Mouse (Mus musculus) lung, adult 2 months (tissue): ENCODE measurements around the gene Gins3. TPM values are rescaled to one million over a fixed set of nuclear protein-coding genes. Genes with fewer than 3 reads are reported as not detected.
A peak's percentile ranks its signal among the peaks of the same experiment; 100 is the strongest.

ENCODE experiments used
- DNase-seq: peaks from one replicate; pipeline ENCODE4 v3.0.0; 2022
- H3K4me1 ChIP-seq: fragments of 200-500 bp; 2 replicates; pipeline ENCODE4 v1.6.1; 2011; ENCODE audit warnings: low read length; ENCODE audit not compliant: control insufficient read depth, insufficient read depth
- H3K4me3 ChIP-seq: fragments of 200-500 bp; replicated peaks from 2 replicates; pipeline ENCODE3; 2011; ENCODE audit warnings: low read depth, mild to moderate bottlenecking, control low read depth, low read length; ENCODE audit errors: extremely low read depth
- CTCF ChIP-seq: fragments of 200-500 bp; IDR thresholded peaks from 2 replicates; pipeline ENCODE4 v1.5.1; 2011; ENCODE audit warnings: mild to moderate bottlenecking, low read length, control low read depth; ENCODE audit not compliant: insufficient read depth
- POLR2A ChIP-seq: fragments of 200-500 bp; IDR thresholded peaks from 2 replicates; pipeline ENCODE4 v1.6.1; 2011; ENCODE audit warnings: low read depth, mild to moderate bottlenecking, control low read depth, low read length, borderline replicate concordance; ENCODE audit errors: extremely low read depth
- WGBS: fragments of 180-500 bp; shearing (Covaris S2); methylation state at CpG from one replicate; pipeline ENCODE4 v1.1.7; 2018; 5-methylcytosine and 5-hydroxymethylcytosine counted together
- polyA plus RNA-seq: library from polyadenylated mRNA; depleted of rRNA; stranded (reverse); fragments of >200 nt; gene quantifications from 2 replicates; pipeline ENCODE4 v1.2.3, GENCODE M21; 2012; rRNA removed

Gene Gins3
- polyA plus RNA-seq, 1 experiment, result 1.3 TPM

DNA sequence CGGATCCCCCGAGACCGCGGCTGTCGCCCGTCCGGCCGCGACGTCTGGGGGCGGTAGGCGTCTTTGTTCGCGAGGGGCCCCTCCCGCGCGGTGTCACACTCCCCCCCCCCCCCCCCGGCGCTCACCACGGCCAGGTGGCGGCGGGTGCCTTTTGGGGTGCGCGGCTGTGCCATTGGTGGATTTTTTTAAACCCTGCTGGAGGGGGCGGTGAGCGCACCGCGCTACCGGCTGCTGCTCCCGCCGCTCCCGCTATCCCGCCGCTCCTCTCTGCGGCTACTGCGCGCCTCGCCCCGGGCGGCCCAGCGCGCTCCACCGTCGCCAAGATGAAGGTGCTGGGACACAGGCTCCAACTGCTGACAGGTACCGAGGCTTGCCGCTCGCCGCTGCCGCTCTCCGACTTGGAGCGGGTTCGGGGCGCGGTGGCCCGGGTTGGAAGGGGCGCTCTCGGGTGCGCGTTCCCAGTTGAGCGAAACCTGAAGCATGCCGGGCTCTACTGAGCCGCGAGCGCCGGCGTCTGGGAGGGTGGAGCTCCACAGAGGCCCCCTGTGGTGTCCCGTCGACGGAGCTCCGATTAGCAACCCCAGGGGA, 44.9 kb downstream of the Gins3 start:
- peak; percentile 6 for DNase-seq
- WGBS, result under 1% methylated on average over 64 of the region's 70 CpGs
- TF ChIP-seq CTCF (no peak), POLR2A (no peak)
- Histone ChIP-seq H3K4me3 (peak overlapping the region; percentile 25), H3K4me1 (no peaks in the 10 kb centered on the region)

DNA sequence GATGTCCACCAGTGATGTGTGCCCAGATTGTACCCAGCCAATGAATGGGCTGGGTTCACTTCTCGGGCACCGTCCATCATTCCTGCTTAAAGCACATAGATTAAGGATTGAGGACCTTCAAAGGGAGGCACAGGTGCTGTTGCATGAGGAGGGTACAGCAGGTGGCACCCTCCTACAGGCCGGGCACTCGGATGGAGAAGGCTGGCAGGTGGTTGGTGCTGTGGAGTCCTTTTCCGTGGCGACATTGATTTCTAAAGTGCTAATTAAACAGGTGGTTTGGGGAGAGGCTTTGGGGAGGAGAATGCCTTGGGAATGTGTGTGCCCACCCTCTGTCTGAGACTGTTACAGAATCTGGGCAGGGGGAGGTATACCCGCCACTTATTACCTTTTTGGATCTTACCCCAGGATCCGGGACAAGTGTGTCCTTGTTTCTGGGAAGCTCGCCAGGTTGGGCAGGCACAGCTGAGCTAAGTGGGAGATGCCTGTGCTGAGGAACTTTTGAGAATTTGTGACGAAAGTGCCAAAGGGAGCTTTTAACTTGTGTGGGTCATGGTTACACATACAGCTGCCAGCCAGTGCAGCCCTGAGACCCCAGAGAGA, 54.9 kb downstream of the Gins3 start:
- WGBS, result 57% methylated on average over 10 of the region's 10 CpGs
- H3K4me1 ChIP-seq, result no peaks in the 10 kb centered on the region
- DNase-seq, result peak; percentile 58
- H3K4me3 ChIP-seq, result no peak overlapping the region
- no peak for TF ChIP-seq POLR2A
- TF ChIP-seq CTCF, result no peak

DNA sequence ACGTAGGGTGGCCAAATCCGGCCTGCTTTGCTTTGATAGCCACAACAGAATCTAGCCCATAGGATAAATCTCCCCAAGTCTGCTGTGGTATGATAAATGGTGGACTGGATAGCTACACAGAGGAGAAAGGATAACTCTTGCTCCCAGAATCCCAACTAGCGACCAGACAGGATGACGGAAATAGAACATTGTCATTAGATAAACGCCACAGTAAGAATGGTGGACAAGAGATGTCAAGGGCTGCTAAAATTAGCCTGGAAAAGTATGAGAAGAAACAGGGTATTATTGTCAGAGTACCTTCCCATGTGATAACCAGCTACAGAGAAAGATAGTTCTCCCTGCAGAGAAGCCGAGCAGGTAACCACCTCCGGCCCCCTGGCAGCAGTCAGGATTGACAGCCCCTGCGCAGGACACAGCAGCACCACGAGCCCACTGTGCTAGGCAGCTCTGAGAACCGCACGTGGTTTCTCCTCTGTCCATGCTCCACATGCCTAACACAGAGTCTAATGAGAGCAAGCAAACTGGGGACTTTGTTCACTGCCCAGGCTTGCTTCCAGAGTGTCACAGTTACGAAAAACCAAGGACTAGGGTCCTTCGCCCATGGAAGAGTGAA, 57.8 kb downstream of the Gins3 start:
- Histone ChIP-seq H3K4me1 (no peaks in the 10 kb centered on the region), H3K4me3 (no peak overlapping the region)
- WGBS, result 65% methylated on average over 13 of the region's 13 CpGs
- no peak for DNase-seq
- TF ChIP-seq POLR2A (no peak), CTCF (no peak)

DNA sequence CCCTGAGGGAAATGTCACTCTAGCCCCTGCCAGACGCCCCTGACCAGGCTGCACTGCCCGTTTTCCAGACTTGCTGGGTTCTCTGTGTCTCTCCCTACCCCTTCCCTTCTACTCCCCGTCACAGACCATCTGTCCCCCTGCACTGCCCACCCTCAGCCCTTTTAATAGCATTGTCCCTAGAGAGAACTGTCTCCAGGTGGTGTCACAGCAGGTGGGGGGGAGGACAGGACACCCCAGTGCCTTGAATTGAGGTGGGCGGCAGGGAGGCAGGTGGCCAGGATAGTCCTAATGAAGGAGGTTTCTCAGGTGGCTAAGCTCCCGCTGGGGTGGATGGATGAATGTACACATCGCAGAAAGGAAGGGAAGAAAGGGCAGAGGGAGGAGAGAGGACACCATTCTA, 61.4 kb downstream of the Gins3 start:
- DNase-seq, result no peak
- no peak for TF ChIP-seq CTCF
- no peak for TF ChIP-seq POLR2A
- Histone ChIP-seq H3K4me1 (no peaks in the 10 kb centered on the region), H3K4me3 (no peak overlapping the region)
- 29% methylated on average over 6 of the region's 6 CpGs for WGBS

Other genes with a start within 250 kb of the Gins3 start
- 65.0 and 66.0 TPM in 2 replicates for gene Cfap20, start 198.6 kb upstream of the Gins3 start, polyA plus RNA-seq
- 13.2 and 21.7 TPM in 2 replicates for gene Csnk2a2, start 143.4 kb upstream of the Gins3 start, polyA plus RNA-seq
- 2.6 and 4.7 TPM in 2 replicates for gene Ccdc113, start 99.4 kb upstream of the Gins3 start, polyA plus RNA-seq
- 0.10 TPM in 1 of 2 replicates, not detected in the other for gene Prss54, start 57.1 kb upstream of the Gins3 start, polyA plus RNA-seq
- gene Ndrg4, start 43.5 kb downstream of the Gins3 start, polyA plus RNA-seq, result 17.4 and 21.5 TPM in 2 replicates
- gene Setd6, start 82.4 kb downstream of the Gins3 start, polyA plus RNA-seq, result 8.9 and 13.8 TPM in 2 replicates
- gene Cnot1, start 174.0 kb downstream of the Gins3 start, polyA plus RNA-seq, result 63.1 and 94.5 TPM in 2 replicates
- gene Sap18b, start 191.9 kb downstream of the Gins3 start, polyA plus RNA-seq, result 30.0 and 33.3 TPM in 2 replicates
- gene Slc38a7, start 220.1 kb downstream of the Gins3 start, polyA plus RNA-seq, result 21.8 and 26.3 TPM in 2 replicates